Mouse (Mus musculus): ENCODE results near the gene Wfs1. TPM values are rescaled to one million over a fixed set of nuclear protein-coding genes. Genes with fewer than 3 reads are reported as not detected.

Wfs1 gene
- 5.4 and 7.8 TPM in 2 replicates for polyA plus RNA-seq (2012; rRNA removed)

DNA sequence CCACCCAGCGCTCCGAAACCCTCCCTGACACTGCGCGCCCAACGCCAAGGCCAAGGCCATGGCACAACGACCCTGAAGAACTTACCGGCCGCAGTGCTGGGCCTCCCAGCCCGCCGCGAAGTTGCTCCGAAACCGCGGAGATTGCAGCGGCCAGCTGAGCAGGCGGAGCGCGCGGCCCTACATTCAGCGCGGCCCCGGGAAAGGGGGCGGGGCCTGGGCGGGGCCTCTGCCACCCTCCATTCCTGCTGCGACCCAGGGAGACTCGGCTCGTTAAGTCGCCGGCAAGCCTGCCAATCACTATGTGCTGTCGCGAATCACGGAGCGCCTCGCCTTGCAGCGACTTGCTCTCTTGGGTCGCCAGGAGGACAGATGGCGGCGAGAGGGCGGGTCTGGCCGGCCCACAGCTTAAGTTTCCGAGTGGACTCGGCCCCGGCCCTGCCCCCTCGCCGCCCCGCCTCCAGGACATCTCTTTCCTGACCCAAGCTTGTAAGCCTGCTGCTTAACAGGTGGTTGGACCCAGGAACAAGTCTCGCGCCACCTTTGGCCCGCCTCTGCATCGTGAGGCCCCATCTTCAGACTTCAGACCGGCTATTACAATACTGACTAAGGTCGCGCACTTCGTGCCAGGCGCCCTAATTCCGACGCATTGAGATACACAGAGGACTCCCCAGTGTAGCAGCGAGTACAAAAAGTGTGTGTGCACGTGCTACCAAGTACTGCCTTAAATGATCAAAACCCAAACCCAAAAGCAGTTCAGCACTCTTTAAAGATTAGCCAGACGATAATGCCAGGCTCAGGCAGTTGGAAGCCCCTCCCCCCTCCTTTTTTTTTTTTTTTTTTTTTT, at the start of gene Wfs1:
Gene Wfs1, minus strand, starts transcription at position 425 of the 844 bp plus-strand sequence.

Other genes with a start within 250 kb of the Wfs1 start
- gene Bloc1s4, start 240.6 kb downstream of the Wfs1 start, polyA plus RNA-seq (2012; rRNA removed) = 18.7 and 27.7 TPM in 2 replicates
- gene Mrfap1, start 192.4 kb downstream of the Wfs1 start, polyA plus RNA-seq (2012; rRNA removed) = 315 and 475 TPM in 2 replicates
- gene Man2b2, start 158.6 kb downstream of the Wfs1 start, polyA plus RNA-seq (2012; rRNA removed) = 10.2 and 14.0 TPM in 2 replicates
- gene Ppp2r2c, start 120.7 kb downstream of the Wfs1 start, polyA plus RNA-seq (2012; rRNA removed) = 1.6 and 3.6 TPM in 2 replicates
- gene Gm1043, start 96.2 kb upstream of the Wfs1 start, polyA plus RNA-seq (2012; rRNA removed) = 0.38 and 0.47 TPM in 2 replicates